Mouse (Mus musculus) CD4-positive, CD25-positive, alpha-beta regulatory T cell, adult 2 months (primary cell): ENCODE results near the gene Dlg1.
A peak's percentile ranks its signal among the peaks of the same experiment; 100 is the strongest.

ENCODE experiments used
- DNase-seq: peaks from one replicate; pipeline ENCODE4 v3.0.0-alpha.2; 2012; ENCODE audit warnings: low read depth, low spot score

Dlg1 gene

DNA sequence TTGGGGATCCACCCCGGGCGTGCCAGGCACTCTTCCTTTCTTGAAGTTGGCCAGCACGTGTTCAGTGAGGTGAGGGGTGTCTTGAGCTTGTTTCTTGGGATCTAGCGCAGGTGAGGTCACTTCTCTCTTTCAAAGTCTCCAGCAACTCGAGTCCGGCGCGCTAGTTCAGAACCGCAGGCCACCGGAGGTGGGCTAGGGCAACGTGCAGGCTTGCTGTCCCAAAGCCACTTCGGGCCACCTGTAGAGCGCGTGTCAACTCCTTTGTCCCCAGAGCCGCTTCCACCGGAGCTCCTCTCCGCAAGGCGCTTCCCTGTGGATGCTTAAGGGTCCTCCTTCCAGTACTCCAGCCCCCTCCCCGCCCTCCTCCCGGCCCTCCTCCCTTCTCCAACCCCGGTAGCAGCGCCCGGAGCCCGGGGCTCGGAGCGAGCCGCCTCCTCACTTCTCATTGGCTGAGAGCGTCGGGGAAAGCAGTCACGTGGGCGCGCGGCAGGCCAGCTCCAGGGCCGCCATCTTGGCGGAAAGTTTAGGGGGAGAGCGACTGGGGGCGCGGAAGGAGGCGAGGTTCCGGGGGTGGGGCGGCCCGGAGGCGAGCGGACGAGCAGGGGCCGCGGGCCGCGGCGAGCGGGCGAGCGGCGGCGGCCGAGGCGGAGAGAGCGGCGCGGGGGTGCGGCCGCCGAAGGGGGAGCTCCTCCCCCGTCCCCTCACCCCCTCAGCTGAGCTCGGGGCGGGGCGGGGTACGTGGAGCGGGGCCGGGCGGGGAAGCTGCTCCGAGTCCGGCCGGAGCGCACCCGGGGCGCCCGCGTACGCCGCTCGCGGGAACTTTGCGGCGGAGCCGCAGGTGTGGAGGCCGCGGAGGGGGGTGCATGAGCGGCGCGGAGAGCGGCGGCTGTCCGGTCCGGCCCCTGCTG lies at the start of gene Dlg1:
Gene Dlg1 (plus strand): TSS at position 65 of the 908 bp plus-strand sequence.
- peak; percentile 93 for DNase-seq

DNA sequence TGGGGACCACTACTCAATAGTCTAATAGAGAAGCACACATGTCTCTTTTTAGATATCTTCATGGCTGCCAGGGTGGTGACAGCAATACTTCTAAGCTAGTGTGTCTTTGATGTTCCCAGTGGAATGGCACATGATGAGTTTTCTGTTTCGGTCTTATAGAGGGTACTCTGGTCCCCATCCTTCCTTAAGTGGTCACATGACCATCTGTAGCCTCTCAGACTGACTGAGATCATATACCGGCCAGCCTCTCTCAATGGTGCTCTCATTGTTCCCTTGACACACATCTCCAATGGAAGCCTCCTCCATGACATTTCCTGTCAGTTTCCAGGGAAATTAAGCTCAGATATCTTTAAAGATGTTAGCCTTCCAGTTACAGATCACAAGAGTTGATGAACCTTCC lies 46.9 kb upstream of the Dlg1 start:
- DNase-seq = no peak

DNA sequence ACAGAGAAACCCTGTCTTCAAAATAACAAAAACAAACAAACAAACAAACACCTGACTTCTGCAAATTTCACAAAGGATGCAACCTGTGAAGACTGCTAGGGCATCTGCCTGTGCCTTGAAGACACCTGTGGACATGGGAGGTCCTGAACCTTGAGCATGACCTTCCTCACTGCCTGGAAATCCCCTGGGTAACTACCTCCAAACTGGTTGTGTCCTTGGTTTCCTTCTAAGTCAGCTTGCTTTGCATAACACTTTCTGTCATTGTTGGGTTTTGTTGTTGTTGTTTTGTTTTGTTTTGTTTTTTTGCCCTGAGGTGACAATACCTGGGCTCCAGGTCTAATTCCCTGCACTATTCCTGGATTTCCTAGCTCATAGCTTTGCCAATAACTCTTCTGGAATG lies 46.1 kb upstream of the Dlg1 start:
- DNase-seq = no peak

DNA sequence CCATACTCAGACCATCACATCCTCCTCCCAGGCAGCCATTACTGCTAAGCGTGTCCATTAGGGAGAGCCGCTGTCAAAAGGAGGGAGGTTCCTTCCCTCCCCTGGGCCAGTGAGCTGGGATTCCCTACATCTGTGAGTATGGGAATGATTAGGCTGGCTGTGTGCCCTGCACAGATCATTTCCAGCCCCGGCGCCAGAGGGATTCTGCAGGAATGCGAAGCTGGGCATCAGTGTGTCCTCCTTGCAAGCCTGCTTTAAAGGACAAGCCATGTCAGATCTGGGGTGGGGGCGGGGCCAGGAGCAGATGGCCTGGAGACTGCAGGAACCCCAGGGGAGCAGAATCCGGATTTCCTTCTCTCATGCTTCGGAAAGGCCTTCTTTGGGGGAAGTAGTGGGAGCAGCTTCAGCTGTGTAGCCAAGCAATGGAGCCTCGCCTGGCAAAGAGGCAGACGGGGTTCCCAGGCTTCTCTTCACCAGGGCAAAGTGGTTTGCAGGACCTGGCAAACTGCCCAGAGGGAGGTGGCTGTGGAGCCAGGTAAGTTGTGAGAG lies 45.3 kb upstream of the Dlg1 start:
- no peak for DNase-seq

DNA sequence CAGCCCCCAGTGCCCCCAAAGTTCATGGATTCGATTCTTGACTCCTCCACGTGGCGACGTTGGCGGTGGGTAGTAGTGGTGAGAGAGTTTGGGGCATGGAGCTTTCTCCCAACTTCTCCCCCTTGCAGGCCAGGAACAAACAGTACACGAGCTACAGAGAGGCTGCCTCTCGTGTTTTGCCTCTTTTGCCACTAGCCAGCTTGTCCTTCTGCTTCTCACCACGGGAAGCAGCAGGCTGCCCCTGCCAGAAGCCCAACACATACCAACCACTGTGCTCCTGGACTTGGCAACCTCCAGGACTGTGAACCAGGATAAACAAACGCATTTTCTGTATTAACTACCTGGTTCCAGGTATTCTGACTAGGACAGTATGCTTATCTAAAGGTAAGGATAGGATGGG lies 44.6 kb upstream of the Dlg1 start:
- no peak for DNase-seq

DNA sequence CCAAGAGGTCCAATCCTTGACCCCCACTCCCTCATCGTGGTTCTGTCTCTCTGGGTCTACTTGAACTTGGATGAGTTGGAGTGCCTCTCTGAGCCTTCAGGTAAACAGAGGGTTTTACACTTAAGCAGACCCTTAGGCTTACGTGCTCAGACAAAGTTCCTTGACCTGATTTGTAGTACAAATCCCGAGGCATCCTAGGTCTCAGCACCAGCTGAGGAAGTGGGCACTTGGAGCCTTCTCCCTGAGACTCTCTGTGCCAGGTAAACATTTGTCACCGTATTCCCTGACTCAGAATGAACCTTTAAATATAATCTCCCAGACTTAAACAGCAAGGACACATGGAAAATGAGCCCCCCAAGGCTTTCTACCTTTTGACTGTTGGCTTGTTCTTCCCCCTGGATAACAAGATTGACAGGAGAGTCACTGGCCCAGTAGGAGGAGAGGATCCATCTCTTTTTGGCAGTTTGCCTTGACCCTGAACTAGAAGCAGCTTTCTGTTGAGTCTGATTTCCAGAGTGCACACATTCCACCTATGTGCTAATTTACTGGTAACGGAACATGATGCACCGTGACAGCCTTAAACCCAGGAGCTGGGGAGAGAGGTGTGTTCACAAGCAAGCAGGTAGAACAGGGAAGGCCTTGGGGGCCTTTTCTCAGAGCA lies 43.4 kb upstream of the Dlg1 start:
- no peak for DNase-seq

DNA sequence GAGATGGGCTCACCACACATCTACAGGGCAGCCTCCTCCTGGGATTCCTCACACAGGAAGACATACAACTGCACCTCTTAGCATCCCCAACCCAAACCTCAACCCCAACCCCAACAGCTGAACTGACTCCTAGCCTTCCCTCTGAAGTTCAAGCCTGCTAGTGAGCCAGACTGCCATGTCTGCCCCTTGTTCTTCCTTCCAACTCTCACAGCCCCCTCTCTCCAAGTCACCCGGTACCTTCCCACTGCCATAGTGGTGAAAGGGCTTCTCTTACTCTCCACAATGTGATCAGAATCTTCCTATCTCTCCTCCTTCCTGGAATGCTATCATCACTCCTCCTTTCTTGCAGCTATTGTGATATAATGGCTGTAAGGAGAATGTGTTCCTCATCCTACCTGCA lies 40.9 kb upstream of the Dlg1 start:
- DNase-seq = no peak

DNA sequence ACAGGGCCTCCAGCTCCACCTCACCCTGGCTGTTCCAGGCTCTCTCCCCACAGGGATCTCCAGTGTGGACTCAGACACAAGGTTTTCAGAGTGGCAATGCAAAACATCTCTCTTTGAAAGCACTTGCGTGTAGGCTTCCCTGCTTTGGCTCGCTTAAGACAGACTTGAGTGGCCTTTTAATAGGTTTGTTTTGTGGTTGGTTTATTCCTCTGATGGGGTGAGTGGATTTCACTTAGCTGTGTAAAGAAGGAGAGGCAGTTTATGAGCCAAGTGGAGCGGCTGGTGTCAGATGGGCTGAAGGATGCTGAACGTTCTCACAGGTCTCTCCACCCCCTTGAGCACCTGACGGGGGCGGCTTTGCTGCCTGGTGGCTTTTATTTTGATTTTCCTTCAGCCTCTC lies 40.1 kb upstream of the Dlg1 start:
- no peak for DNase-seq

DNA sequence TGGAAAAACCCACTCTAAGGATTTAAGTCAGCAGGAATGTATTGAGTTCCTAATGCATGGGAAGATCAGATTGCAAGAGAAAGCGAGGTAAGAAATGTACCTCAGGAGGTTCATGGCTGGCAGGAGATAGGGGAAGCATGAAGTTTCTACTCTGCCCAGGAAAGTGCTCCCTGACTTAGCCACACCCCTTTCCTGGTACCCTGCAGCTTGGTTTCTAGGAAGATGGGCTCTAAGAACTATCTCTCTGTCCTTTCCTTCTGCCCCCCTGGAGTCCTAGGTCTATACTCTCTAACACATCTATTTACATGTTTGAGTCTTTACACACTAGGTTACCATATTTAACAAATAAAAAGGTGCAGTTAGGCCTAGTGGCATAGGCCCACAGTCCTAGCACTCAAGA lies 38.5 kb upstream of the Dlg1 start:
- no peak for DNase-seq

DNA sequence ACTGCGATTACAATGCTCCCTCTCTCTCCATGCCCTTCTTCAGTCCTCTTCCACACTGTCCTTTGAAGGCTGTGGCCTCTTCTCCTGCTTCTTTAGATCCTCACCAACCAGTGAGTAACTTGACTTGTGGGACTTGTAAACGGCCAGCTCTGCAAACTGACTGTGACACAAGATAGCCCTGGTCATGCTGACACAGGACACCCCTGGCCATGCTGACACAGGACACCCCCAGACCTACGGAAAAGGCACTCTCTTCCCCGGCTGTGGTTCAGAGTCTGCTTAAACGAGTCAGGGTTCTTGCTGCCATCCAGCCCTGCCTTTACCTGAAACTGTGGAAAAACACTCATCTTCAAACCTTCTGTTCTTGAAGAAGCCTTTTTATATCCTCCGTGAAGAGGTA lies 36.9 kb upstream of the Dlg1 start:
- no peak for DNase-seq

DNA sequence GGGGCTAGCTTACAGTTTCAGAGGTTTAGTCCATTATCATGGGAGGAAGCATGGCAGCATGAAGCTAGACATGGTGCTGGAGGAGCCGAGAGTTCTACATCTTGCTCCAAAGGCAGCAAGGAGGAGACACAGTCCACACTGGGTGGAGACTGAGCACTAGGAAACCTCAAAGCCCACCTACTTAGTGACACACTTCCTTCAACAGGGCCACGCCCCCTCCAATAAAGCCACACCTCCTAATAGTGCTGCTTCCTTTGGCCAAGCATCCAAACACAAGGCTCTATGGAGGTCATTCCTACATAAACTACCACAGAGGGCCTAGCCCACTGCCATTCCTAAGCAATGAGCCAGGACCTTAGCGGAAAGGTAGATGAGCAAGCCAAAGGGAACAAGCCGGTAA lies 32.9 kb upstream of the Dlg1 start:
- DNase-seq = no peak

DNA sequence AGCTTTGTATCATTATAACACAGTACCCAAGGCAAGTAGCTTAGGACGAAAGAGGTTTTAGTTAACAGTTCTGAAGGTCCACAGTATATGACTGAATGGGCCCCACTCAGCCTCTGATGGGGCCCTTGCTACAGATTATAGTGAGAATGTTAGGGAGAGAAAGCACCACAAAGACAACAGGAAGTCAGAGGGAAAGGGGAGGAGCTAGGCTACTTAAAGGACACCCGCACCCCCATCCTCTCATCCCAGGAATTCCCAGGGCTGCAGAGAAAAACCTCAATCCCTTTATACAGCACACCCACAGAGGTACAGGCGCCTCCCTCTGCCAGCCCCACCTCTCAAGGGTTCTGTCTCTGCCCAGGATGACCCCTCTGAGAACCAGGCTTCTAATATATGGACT lies 32.2 kb upstream of the Dlg1 start:
- no peak for DNase-seq

DNA sequence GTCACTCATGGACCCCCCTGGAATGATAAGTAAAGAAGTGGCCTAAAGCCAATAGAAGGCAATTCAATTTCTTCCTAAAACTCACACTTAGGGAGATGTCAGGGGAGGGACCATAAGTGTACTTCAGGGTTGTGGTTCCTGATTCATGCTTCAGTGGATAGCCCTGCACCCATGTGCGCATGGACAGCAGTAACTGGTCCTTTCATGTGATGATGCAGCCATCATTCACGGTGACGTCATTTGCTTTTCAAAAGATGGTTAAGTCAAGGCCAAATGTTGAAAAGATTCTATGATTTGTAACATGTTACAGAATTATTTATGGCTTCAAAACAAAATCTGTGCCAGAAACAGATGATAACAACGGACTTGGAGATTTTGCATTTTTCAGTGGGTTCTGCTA lies 28.9 kb upstream of the Dlg1 start:
- DNase-seq = no peak

DNA sequence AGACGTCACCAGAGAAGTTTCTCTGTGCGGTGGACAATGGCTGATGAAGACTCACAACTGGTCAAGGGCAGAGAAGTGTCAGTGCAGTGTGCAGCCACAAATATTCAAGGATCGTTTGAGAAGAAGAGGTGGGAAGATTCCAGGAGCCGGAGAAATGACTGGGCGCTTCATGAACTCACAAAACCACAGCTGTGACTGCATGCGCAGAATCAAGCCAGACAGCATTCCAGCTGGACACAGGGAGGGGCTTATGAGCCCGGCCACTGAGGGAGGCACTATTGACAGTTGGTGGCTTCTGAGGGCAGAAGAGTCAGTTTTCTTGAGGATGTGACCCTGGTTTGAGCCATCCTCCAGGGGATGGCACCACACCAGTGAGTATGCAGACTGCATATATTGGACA lies 24.9 kb upstream of the Dlg1 start:
- no peak for DNase-seq

DNA sequence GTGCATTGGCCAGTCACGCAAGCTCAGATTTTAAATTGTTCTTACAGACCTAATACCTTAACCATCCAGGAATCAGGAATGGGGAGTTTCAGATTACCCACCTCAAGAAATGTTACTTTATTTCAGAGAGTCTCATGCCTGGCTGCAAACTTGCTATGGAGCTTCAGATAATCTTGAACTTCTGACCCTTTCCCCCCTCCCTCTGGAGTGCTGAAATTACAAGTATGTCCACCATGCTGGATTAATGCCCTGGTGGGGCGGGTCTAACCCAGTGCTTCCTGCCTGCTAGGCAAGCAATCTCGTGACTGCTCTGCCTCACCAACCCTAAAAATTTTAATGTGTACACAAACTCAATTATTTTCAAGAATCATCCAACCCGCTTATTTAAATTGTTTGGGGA lies 23.3 kb upstream of the Dlg1 start:
- DNase-seq = no peak

DNA sequence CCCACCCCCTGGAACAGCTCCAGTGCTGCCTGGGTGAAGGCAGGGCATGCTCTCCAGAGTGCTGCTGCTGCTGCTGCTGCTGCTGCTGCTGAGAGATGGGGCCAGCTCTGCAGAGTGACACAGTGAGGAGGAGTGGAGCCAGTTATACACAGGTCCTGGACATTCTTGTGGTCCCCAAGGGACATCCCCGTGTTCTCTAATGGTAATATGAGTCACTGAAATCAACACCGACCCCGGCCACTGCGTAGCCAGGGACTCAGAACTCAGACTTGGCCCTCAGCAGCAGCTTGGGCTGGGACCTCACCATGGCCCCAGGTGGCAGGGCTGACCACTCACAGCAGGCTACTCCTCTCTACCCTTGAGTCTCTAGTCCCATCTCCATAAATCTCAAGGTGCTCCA lies 21.5 kb upstream of the Dlg1 start:
- DNase-seq = no peak

DNA sequence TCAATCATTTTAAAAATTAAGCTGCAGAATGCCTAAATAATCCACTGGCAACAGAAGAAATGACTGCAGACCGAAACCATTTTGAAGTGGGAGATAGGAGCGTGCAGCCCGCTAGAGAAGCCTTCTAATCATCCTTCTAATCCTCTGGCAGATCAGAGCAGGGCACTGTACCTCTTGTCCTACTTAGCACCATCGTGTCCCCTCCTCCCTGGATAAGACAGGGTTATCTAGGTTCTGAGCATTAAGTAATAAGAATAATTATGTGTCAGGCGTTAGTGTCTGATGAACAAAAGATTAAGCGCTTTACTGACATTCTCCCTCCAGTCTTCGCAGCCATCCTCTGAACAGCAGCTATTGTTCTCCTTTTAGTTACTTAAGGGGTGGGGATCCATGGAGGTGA lies 16.0 kb upstream of the Dlg1 start:
- no peak for DNase-seq

DNA sequence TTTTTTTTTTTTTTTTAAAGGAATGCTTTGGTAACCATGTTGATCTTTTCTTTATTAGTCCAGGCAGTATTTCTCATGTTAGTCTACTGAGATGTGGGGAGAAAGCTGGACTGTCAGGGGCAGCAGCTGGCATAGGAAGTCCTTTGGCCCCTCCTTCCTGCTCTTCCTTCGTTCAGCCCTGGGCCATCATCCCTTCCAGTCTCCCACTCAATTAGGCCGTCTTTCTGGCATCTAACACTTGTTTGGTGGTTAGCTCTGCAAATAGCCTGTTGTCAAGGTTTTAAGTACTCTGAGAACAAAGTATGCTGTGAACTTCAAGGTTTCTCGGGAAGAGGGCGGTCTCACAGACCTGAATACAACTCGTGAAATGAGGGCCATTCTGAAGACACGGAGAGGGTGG lies 12.5 kb upstream of the Dlg1 start:
- no peak for DNase-seq

DNA sequence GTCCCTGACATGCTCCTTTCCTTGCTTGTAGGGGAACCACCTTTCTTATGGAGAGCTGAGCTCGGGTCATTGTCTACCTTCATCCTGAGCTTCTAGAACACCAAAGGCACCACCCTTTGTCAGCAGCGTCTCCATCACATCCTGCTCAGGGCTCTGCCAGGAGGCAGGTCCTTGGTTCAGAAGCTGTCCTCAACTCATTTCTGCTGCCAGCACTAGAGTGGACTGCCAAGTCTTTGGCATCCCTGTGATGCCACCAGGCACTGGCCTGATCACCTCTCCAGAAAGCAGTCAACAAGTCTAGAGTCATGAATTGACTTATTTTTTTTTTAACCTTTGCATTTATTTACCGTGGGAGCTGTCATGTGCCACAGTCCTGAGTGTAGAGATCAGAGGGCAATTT lies 11.7 kb upstream of the Dlg1 start:
- DNase-seq = no peak

DNA sequence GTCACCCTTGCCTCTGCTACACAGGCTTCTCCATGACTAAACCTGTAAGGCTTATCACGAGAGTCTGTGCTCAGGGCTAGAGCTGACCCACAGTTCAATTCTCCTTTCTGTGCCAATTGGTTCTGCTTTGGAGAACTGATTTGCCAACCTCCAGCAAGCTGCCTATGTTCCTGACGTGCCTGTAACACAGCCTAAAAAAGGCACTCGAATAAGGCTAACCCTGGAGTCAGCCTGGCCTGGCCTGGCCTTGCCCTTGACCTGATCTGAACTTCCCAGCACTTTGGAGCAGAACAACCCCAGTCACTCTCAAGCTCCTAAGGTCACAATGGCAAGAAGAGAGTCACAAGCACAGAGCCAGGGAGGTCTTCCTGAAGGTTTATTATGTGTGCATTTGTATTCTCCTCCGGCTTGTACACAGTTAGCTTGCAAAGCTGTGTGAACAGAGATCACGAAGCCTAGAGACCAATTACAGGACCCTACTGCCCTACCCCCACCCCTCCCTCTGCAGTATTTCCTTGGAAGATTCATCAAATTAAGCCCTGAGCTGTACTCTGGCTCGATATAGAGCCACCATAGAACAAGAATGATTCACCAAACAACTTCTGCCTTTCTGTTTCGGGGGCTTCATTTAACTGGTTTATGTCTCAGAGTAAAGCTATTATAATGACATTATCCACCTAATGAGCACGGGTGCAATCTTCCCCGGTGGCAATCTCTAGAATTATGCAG lies 11.0 kb upstream of the Dlg1 start:
- no peak for DNase-seq

DNA sequence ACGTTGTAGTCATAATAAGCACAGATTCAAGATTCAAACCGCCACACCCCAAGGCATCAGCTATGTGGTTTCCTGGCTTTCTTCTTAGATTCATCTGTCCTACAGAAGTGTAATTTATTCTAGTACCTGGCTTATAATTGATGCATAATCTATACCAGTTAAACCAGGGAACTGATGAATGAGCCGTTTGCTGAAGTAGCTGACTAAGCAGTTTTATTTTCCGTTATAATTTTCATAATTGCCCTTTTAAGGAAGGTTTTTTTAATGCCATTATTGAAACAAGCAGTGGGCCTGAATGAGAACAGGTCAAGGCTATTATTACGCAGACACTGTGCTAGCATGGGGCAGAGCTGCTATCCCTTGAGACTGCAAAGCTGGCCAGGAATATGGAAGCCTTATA lies 9.6 kb upstream of the Dlg1 start:
- no peak for DNase-seq

DNA sequence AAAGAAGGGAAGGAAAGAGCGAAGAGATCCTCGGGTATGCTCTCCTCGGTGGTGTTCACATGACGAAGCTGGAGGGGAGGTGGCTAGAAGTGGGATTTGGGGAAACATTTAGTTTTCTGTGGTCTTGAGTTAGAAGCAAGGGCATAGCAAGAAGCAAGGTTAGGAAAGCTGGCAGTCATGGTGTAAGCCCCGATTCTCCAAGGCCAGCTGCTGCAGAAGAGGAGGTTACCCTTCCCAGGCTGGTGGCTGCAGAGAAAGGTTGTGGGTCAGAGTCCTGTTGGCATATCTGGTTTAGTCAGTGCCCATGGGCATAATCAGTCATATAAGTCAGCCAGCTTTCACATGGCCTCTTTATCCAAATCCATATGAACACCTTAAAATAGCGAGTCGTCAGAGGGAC lies 9.2 kb upstream of the Dlg1 start:
- no peak for DNase-seq
